ENCODE assay signal across 11 mouse cellular contexts in the genomic region with DNA sequence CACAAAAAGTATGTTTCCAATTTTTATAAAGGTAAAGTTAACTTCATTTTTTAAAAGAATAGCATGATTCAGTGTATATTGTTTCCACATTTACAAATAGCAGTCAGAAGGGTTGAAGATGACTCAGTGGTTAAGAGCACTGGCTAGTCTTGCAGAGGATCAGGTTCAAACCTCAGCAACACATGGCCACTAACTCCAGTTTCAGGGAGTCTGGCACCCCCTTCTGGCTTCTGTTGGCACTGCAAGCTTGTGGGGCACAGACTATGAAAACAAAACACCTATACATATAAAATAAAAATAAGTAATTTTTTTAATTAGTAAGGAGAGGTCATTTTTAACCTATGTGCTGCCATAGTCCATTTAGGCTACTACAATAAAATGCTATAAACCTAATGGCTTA.
A peak's percentile ranks its signal among the peaks of the same experiment; 100 is the strongest.
DNase-seq lines count a peak whose midpoint lies in the region; ATAC-seq and TF ChIP-seq lines count a peak whose summit lies in the region.
"Had no signal": no experiment of that assay in that cellular context is flagged by ENCODE, and none has a peak within 500 bp of the region (broad histone marks: within the 10 kb centered on the region; RNA-seq: fewer than 3 reads in every experiment).

No protein-coding gene starts in this region.

- DNase-seq in kidney, adult 2 months: no peak
- no peak for DNase-seq in kidney, adult 18-20 months
- DNase-seq in A20 (ENCODE audit: low read depth, low spot score) (peak; percentile 41), MEL-GATA-1-ER (ENCODE audit: extremely low read depth, low read depth) (peak; percentile 6)
- peak; percentile 17 for DNase-seq in lung, postnatal 36 days
- no peak for DNase-seq in left cerebral cortex, adult 11 months (ENCODE audit: low spot score)
- DNase-seq in cerebellum, postnatal 36 days: no peak
- DNase-seq: adrenal gland, adult 8-10 months had no signal

- H3K9me3 ChIP-seq in heart, embryonic 11.5 days (replicated peaks; ENCODE audit: control insufficient read depth, low read length): no peaks in the 10 kb centered on the region
- H3K9me3 ChIP-seq: hindbrain, embryonic 12.5 days; limb, embryonic 13.5 days had no signal

- TF ChIP-seq POLR2A in kidney, adult 2 months (IDR thresholded peaks at IDR 0.05; ENCODE audit: low read depth, low read length): no peak

- peak; percentile 50 for TF ChIP-seq CTCF in kidney, adult 2 months (conservative IDR thresholded peaks at IDR 0.05; ENCODE audit: insufficient read depth, insufficient read length, low read depth, low read length)

- H3K27me3 ChIP-seq in kidney, adult 2 months (replicated peaks; ENCODE audit: control insufficient read depth, insufficient read depth, low read length): no peaks in the 10 kb centered on the region
- H3K27me3 ChIP-seq in heart, embryonic 11.5 days (ENCODE audit: control insufficient read depth, insufficient read depth, low read length): no peaks in the 10 kb centered on the region
- H3K27me3 ChIP-seq: hindbrain, embryonic 12.5 days; limb, embryonic 13.5 days had no signal

- no peak overlapping the region for H3K4me3 ChIP-seq in kidney, adult 2 months (ENCODE audit: insufficient read depth, low read depth, low read length)
- H3K4me3 ChIP-seq in heart, embryonic 11.5 days (ENCODE audit: low read depth, low read length): no peak overlapping the region
- H3K4me3 ChIP-seq: hindbrain, embryonic 12.5 days; limb, embryonic 13.5 days had no signal

- H3K4me2 ChIP-seq in heart, embryonic 11.5 days: no peak overlapping the region
- H3K4me2 ChIP-seq: hindbrain, embryonic 12.5 days; limb, embryonic 13.5 days had no signal

- H3K36me3 ChIP-seq in kidney, adult 2 months (ENCODE audit: control insufficient read depth, insufficient read depth, low read length): no peaks in the 10 kb centered on the region
- H3K36me3 ChIP-seq in heart, embryonic 11.5 days (ENCODE audit: control insufficient read depth, insufficient read depth, low read length): no peaks in the 10 kb centered on the region
- H3K36me3 ChIP-seq: hindbrain, embryonic 12.5 days had no signal

- no peak for ATAC-seq in heart, embryonic 11.5 days (replicated peaks; ENCODE audit: insufficient number of reproducible peaks, low FRiP score, low TSS enrichment)

- no peaks in the 10 kb centered on the region for H3K4me1 ChIP-seq in kidney, adult 2 months (ENCODE audit: control insufficient read depth, insufficient read depth, low read length)
- H3K4me1 ChIP-seq in heart, embryonic 11.5 days (ENCODE audit: control insufficient read depth, insufficient read depth, low read length): no peaks in the 10 kb centered on the region
- H3K4me1 ChIP-seq: hindbrain, embryonic 12.5 days had no signal

- H3K9ac ChIP-seq in heart, embryonic 11.5 days (ENCODE audit: low read depth, low read length): no peak overlapping the region
- H3K9ac ChIP-seq: hindbrain, embryonic 12.5 days; limb, embryonic 13.5 days had no signal

- no peak overlapping the region for H3K27ac ChIP-seq in kidney, adult 2 months (ENCODE audit: insufficient read depth, low read depth, low read length)
- no peak overlapping the region for H3K27ac ChIP-seq in heart, embryonic 11.5 days (ENCODE audit: low read depth, low read length)
- H3K27ac ChIP-seq: hindbrain, embryonic 12.5 days; limb, embryonic 13.5 days had no signal

Comparison
In these comparisons a context has a peak if more than half of its experiments do, and no peak if none do; other contexts are left out.
1. DNase-seq: peak in A20 (single experiment), MEL-GATA-1-ER (single experiment) and lung, postnatal 36 days (single experiment); none in kidney, adult 2 months (single experiment), kidney, adult 18-20 months (single experiment), left cerebral cortex, adult 11 months (single experiment) and cerebellum, postnatal 36 days (0 of 2).